Comparison of ENCODE assay signal across 10 mouse cellular contexts in genomic region chr1:165833910-165834632, GRCm38 (mm10). TPM values are rescaled to one million over a fixed set of nuclear protein-coding genes. Genes with fewer than 3 reads are reported as not detected.
A peak's percentile ranks its signal among the peaks of the same experiment; 100 is the strongest.
DNase-seq lines count a peak whose midpoint lies in the region; ATAC-seq lines count a peak whose summit lies in the region.
"Had no signal": no experiment of that assay in that cellular context is flagged by ENCODE, and none has a peak within 500 bp of the region (broad histone marks: within the 10 kb centered on the region; RNA-seq: fewer than 3 reads in every experiment).

No protein-coding gene starts in this region.

- H3K9ac ChIP-seq in lung, embryonic 16.5 days (ENCODE audit: low read length) = no peak overlapping the region
- H3K9ac ChIP-seq in liver, embryonic 16.5 days (ENCODE audit: low read depth, low read length) = no peak overlapping the region

- H3K27ac ChIP-seq in lung, embryonic 16.5 days (ENCODE audit: low read length) = no peak overlapping the region
- H3K27ac ChIP-seq in liver, embryonic 16.5 days (ENCODE audit: low read length) = no peak overlapping the region

- H3K27me3 ChIP-seq in lung, embryonic 16.5 days (ENCODE audit: control insufficient read depth, insufficient read depth, low read depth, low read length) = peaks cover 2% of the 10 kb centered on the region; the same call in 1 of the 2 replicates
- no peaks in the 10 kb centered on the region for H3K27me3 ChIP-seq in liver, embryonic 16.5 days (ENCODE audit: control insufficient read depth, insufficient read depth, low read depth, low read length)

- no peaks in the 10 kb centered on the region for H3K9me3 ChIP-seq in lung, embryonic 16.5 days (ENCODE audit: control insufficient read depth, low read length)
- no peaks in the 10 kb centered on the region for H3K9me3 ChIP-seq in liver, embryonic 16.5 days (replicated peaks; ENCODE audit: control insufficient read depth, low read length)

- no peak for DNase-seq in lung, postnatal 25 days (ENCODE audit: low spot score)
- no peak for DNase-seq in left cerebral cortex, postnatal 25 days (ENCODE audit: low spot score in 2 of 2)
- DNase-seq in left cerebral cortex, adult 9 months (ENCODE audit: low spot score in 2 of 2) = no peak
- no peak for DNase-seq in spleen, postnatal 4 days (ENCODE audit: low spot score in 2 of 2)
- DNase-seq in cerebellum, adult 11 months = no peak
- DNase-seq: cerebellum, adult 9-10 months; kidney, adult 2 months had no signal

- no peak for ATAC-seq in lung, embryonic 16.5 days (ENCODE audit: low read depth)
- peak; percentile 74 for ATAC-seq in granulocyte monocyte progenitor cell, adult 5-6 weeks (replicated peaks; ENCODE audit: poor library complexity, severe bottlenecking)
- no peak for ATAC-seq in liver, embryonic 16.5 days (ENCODE audit: low read depth)

- H3K4me1 ChIP-seq in lung, embryonic 16.5 days (replicated peaks; ENCODE audit: control insufficient read depth, insufficient read depth, low read length) = peaks cover 30% of the 10 kb centered on the region
- H3K4me1 ChIP-seq in liver, embryonic 16.5 days (ENCODE audit: control insufficient read depth, low read depth, low read length) = no peaks in the 10 kb centered on the region

- intact Hi-C loops in left cerebral cortex, postnatal 25 days (cut with DNase I) = no loop called here

- WGBS in lung, embryonic 16.5 days = 25% methylated on average over 17 of the region's 17 CpGs
- WGBS in liver, embryonic 16.5 days (ENCODE audit: insufficient replicate concordance) = 32% methylated on average over 17 of the region's 17 CpGs

- no peaks in the 10 kb centered on the region for H3K36me3 ChIP-seq in lung, embryonic 16.5 days (ENCODE audit: control insufficient read depth, insufficient read depth, low read length)
- no peaks in the 10 kb centered on the region for H3K36me3 ChIP-seq in liver, embryonic 16.5 days (ENCODE audit: control insufficient read depth, insufficient read depth)

- no peak overlapping the region; the same call in 1 of the 2 replicates for H3K4me3 ChIP-seq in lung, embryonic 16.5 days (ENCODE audit: low read length)
- H3K4me3 ChIP-seq in liver, embryonic 16.5 days (ENCODE audit: low read depth, low read length) = no peak overlapping the region

- peak overlapping the region; percentile 33 for H3K4me2 ChIP-seq in lung, embryonic 16.5 days (ENCODE audit: low read depth, low read length)
- H3K4me2 ChIP-seq in liver, embryonic 16.5 days (ENCODE audit: low read depth, low read length) = peak overlapping the region; percentile 3; the same call in 1 of the 2 replicates

RNA-seq across cellular contexts. Expression of gene Cd247, which starts 45.6 kb away (rescaled TPM):
- polyA plus RNA-seq in lung, embryonic 16.5 days (2015; fragmentation: Nextera tagmentation; extraction: Ambion mirVana) = 2.1 and 2.8 TPM in 2 replicates
- total RNA-seq in granulocyte monocyte progenitor cell, adult 5-6 weeks (2014; fragmentation: Nextera tagmentation) = not detected in 2 replicates
- 0.26 and 0.56 TPM in 2 replicates for total RNA-seq in granulocyte monocyte progenitor cell, adult 5-6 weeks (2017)
- polyA plus RNA-seq in liver, embryonic 16.5 days (2015; fragmentation: Nextera tagmentation; extraction: Ambion mirVana) = 0.09 and 0.17 TPM in 2 replicates
- not detected for total RNA-seq in left cerebral cortex, postnatal 25 days (2021)
